Mouse (Mus musculus): ENCODE results near the gene Dis3l. TPM values are rescaled to one million over a fixed set of nuclear protein-coding genes. Genes with fewer than 3 reads are reported as not detected.
"Not testable (repeated sequence)": the region's sequence is repeated elsewhere in the genome, so short reads cannot be mapped to it uniquely, and the experiment has no call there.

Gene Dis3l
- polyA plus RNA-seq, 1 experiment from 2014 or later: 20.0 TPM

GRCm38 (mm10) chr9:64306476-64307312, 34.4 kb downstream of the Dis3l start:
- Histone ChIP-seq H3K36me3 (peaks cover 82% of the 10 kb centered on the region), H3K9me3 (no peaks in the 10 kb centered on the region), H3K4me3 (no peak overlapping the region), H3K4me1 (no peaks in the 10 kb centered on the region), H3K27me3 (ENCODE audit: insufficient read depth, poor library complexity, severe bottlenecking) (no peaks in the 10 kb centered on the region), H3K27ac (no peak overlapping the region)
- DNase-seq (ENCODE audit: low spot score): no peak
- WGBS: 83% methylated on average over 6 of the region's 6 CpGs

- H3K27me3 ChIP-seq (ENCODE audit: insufficient read depth, poor library complexity, severe bottlenecking); H3K4me3 ChIP-seq; DNase-seq (ENCODE audit: low spot score); H3K4me1 ChIP-seq; H3K9me3 ChIP-seq; H3K27ac ChIP-seq: not testable (repeated sequence)
- peaks cover 89% of the 10 kb centered on the region for H3K36me3 ChIP-seq
- 91% methylated on average over 4 of the region's 4 CpGs for WGBS
These were observed 38.0 kb downstream of the Dis3l start for GRCm38 (mm10) chr9:64303086-64303485.

DNA sequence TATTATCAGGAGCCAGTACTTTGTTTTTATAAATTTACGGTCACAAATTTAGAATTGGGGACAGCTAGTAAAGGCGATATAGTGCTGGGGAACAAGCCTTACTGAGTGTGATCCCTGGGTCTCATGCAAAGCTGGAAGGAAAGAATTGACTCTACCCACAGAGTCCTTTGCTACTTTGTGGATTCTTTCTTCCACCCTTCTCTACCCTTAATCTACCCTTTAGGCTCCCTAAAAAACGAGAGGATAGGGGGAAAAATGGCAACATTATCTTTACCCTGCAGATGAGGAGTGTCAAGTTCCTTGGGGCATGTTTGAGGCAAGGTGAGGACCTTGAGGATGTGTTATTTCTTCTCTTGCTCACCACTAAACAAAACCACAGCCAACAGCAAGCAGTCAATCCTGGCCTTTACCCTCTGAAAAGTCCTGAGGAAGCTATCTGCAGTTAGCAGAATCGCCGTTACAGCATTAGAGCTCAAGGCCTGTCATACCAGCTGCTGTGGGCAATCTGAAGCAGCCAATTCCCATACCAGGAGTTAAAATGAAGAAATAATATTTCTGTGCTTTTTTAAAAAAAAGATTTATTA, 58.6 kb downstream of the Dis3l start:
- peak overlapping the region; percentile 85 for H3K4me3 ChIP-seq
- peak overlapping the region; percentile 98 for H3K27ac ChIP-seq
- WGBS: 60% methylated on average over 5 of the region's 5 CpGs
- peaks cover 9% of the 10 kb centered on the region for H3K4me1 ChIP-seq
- DNase-seq (ENCODE audit: low spot score): no peak
- H3K27me3 ChIP-seq (ENCODE audit: insufficient read depth, poor library complexity, severe bottlenecking): no peaks in the 10 kb centered on the region
- H3K9me3 ChIP-seq: no peaks in the 10 kb centered on the region
- H3K36me3 ChIP-seq: peaks cover 4% of the 10 kb centered on the region; the same call in 1 of the 2 replicates

- H3K36me3 ChIP-seq: no peaks in the 10 kb centered on the region
- no peaks in the 10 kb centered on the region for H3K27me3 ChIP-seq (ENCODE audit: insufficient read depth, poor library complexity, severe bottlenecking)
- peaks cover 9% of the 10 kb centered on the region for H3K4me1 ChIP-seq
- peak overlapping the region; percentile 98 for H3K27ac ChIP-seq
- no peak for DNase-seq (ENCODE audit: low spot score)
- H3K4me3 ChIP-seq: peak overlapping the region; percentile 85
- under 1% methylated on average over 24 of the region's 24 CpGs for whole genome bisulfite sequencing
- no peaks in the 10 kb centered on the region for H3K9me3 ChIP-seq
These were observed 59.3 kb downstream of the Dis3l start for GRCm38 (mm10) chr9:64281781-64282178.

- peak within 1 kb of the TSS; percentile 98 for H3K27ac ChIP-seq
- no peaks in the 10 kb centered on the region for H3K36me3 ChIP-seq
- H3K4me3 ChIP-seq: peak within 1 kb of the TSS; percentile 85
- WGBS: 3% methylated on average over 46 of the region's 46 CpGs
- peaks cover 9% of the 10 kb centered on the region for H3K4me1 ChIP-seq
- no peaks in the 10 kb centered on the region for H3K9me3 ChIP-seq
- peak; percentile 98 for DNase-seq (ENCODE audit: low spot score)
- H3K27me3 ChIP-seq (ENCODE audit: insufficient read depth, poor library complexity, severe bottlenecking): no peaks in the 10 kb centered on the region
These were observed 59.8 kb downstream of the Dis3l start, which contains the start of gene Tipin for GRCm38 (mm10) chr9:64281105-64281780. Gene Tipin, plus strand, starts transcription at chr9:64281581.

DNA sequence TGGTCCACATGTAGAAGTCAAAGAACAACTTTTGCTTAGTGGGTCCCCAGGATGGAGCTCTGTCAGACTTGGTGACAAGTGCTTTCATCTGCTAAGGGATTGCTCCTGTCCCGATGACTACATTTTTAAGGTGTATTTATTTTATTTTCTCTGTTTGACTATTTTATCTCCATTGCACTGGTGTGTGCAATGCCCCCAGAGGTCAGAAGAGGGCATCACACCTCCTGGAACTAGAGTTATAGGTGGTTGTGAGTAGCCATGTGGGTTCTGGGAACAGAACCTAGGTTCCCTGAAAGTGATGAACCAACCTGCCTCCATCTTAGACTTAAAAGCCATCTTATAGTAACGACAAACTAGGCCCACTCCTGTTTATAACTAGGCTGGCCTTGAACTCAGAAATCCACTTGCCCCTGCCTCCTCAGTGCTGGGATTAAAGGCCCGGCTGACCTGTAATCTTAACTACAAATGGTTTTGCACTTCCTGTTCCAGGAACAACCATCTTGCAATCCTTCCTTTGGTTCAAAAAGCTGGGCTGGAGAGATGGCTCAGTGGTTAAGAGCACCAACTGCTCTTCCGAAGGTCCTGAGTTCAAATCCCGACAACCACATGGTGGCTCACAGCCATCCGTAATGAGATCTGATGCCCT, 62.3 kb downstream of the Dis3l start:
- no peak overlapping the region for H3K27ac ChIP-seq
- no peaks in the 10 kb centered on the region for H3K27me3 ChIP-seq (ENCODE audit: insufficient read depth, poor library complexity, severe bottlenecking)
- H3K9me3 ChIP-seq: no peaks in the 10 kb centered on the region
- no peak for DNase-seq (ENCODE audit: low spot score)
- H3K36me3 ChIP-seq: no peaks in the 10 kb centered on the region
- WGBS: 88% methylated on average over 6 of the region's 6 CpGs
- no peak overlapping the region for H3K4me3 ChIP-seq
- peaks cover 9% of the 10 kb centered on the region for H3K4me1 ChIP-seq

DNA sequence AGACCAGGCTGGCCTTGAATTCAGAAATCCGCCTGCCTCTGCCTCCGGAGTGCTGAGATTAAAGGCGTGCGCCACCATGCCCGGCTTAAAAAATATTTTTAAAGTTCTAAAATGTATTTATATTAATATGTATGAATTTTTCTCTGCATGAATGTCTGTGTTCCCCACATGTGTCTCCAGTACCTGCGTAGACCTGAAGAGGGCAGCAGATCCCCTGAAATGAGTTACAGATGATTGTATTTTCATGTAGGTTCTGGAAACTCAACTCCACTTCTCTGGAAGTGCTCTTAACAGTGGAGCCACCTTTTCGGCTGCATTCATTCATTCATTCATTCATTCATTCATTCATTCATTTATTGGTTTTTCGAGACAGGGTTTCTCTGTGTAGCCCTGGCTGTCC, 63.4 kb downstream of the Dis3l start:
- WGBS: 63% methylated on average over 8 of the region's 8 CpGs
- DNase-seq (ENCODE audit: low spot score): no peak
- Histone ChIP-seq H3K9me3 (no peaks in the 10 kb centered on the region), H3K4me1 (peaks cover 8% of the 10 kb centered on the region), H3K27me3 (ENCODE audit: insufficient read depth, poor library complexity, severe bottlenecking) (no peaks in the 10 kb centered on the region), H3K27ac (no peak overlapping the region), H3K36me3 (no peaks in the 10 kb centered on the region), H3K4me3 (no peak overlapping the region)

DNA sequence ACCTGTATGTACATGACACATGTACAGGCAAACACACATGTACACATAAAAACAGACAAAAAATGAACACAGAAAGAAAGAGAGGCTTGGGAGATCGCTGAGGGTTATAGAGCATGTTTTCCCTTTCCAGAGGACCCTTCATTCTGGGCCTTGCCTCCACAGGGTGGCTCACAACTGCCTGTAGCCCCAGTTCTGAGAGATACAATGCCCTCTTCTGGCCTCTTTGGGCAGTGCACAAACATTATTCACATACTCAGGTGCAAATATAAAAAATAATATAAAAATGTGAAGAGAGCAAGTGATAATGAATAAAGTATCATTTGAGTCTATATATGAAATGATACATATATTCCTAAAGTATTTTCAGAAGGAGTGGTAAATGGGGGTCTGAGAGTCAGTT, 66.2 kb downstream of the Dis3l start:
- no peak for DNase-seq (ENCODE audit: low spot score)
- 62% methylated on average over 1 of the region's 1 CpGs for WGBS
- Histone ChIP-seq H3K9me3 (no peaks in the 10 kb centered on the region), H3K27ac (no peak overlapping the region), H3K4me3 (no peak overlapping the region), H3K36me3 (no peaks in the 10 kb centered on the region), H3K27me3 (ENCODE audit: insufficient read depth, poor library complexity, severe bottlenecking) (no peaks in the 10 kb centered on the region), H3K4me1 (no peaks in the 10 kb centered on the region)

DNA sequence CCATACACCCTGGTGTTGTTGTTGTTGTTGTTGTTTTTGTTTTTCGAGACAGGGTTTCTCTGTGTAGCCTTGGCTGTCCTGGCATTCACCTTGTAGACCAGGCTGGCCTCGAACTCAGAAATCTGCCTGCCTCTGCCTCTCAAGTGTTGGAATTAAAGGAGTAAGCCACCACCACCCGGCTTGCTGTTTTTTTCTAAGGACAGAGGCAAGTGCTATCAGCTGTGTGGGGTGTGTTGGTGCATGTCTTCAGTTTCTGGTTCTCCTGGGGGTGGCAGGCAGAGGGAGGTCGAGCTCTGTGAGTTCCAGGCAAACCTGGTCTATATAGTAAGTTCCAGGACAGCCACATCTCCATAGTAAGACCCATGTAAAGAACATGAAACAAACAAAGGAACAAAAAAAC, 66.8 kb downstream of the Dis3l start:
- 76% methylated on average over 4 of the region's 4 CpGs for WGBS
- no peaks in the 10 kb centered on the region for H3K4me1 ChIP-seq
- DNase-seq (ENCODE audit: low spot score): no peak
- no peak overlapping the region for H3K4me3 ChIP-seq
- H3K36me3 ChIP-seq: no peaks in the 10 kb centered on the region
- no peak overlapping the region for H3K27ac ChIP-seq
- no peaks in the 10 kb centered on the region for H3K9me3 ChIP-seq
- no peaks in the 10 kb centered on the region for H3K27me3 ChIP-seq (ENCODE audit: insufficient read depth, poor library complexity, severe bottlenecking)

- Histone ChIP-seq H3K4me1 (no peaks in the 10 kb centered on the region), H3K9me3 (no peaks in the 10 kb centered on the region), H3K27ac (no peak overlapping the region), H3K36me3 (no peaks in the 10 kb centered on the region), H3K4me3 (no peak overlapping the region), H3K27me3 (ENCODE audit: insufficient read depth, poor library complexity, severe bottlenecking) (no peaks in the 10 kb centered on the region)
- WGBS: 77% methylated on average over 4 of the region's 4 CpGs
- no peak for DNase-seq (ENCODE audit: low spot score)
These were observed 67.3 kb downstream of the Dis3l start for GRCm38 (mm10) chr9:64273757-64274156.

- Histone ChIP-seq H3K27me3 (ENCODE audit: insufficient read depth, poor library complexity, severe bottlenecking) (no peaks in the 10 kb centered on the region), H3K4me3 (no peak overlapping the region), H3K9me3 (no peaks in the 10 kb centered on the region), H3K4me1 (no peaks in the 10 kb centered on the region), H3K27ac (no peak overlapping the region), H3K36me3 (no peaks in the 10 kb centered on the region)
- 24% methylated on average over 7 of the region's 7 CpGs for WGBS
- no peak for DNase-seq (ENCODE audit: low spot score)
These were observed 68.5 kb downstream of the Dis3l start for GRCm38 (mm10) chr9:64272611-64273010.

DNA sequence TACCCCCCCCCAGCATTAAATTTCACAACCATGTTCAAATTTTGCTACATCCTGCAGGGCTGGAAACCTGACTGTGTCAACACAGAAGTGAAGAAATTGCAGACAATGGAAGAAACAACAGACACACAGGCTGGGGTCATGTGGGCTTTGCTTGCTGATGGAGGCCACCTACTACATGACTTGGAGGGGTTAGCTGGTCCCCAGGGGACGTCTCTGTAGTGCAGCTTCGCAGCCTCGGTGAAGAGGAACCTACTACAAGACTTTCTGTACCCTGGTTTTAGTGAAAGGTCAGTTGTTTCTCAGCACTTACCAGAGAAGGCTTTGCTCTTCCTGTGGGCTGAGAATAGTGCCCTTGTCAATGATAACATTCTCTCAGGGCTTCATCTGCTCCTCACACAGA, 69.8 kb downstream of the Dis3l start:
- H3K9me3 ChIP-seq: no peaks in the 10 kb centered on the region
- no peak overlapping the region for H3K4me3 ChIP-seq
- no peak overlapping the region for H3K27ac ChIP-seq
- DNase-seq (ENCODE audit: low spot score): no peak
- 58% methylated on average over 3 of the region's 3 CpGs for WGBS
- no peaks in the 10 kb centered on the region for H3K27me3 ChIP-seq (ENCODE audit: insufficient read depth, poor library complexity, severe bottlenecking)
- H3K36me3 ChIP-seq: no peaks in the 10 kb centered on the region
- H3K4me1 ChIP-seq: no peaks in the 10 kb centered on the region

- not testable (repeated sequence) for H3K4me3 ChIP-seq; DNase-seq (ENCODE audit: low spot score); H3K36me3 ChIP-seq; H3K27me3 ChIP-seq (ENCODE audit: insufficient read depth, poor library complexity, severe bottlenecking); H3K9me3 ChIP-seq; H3K4me1 ChIP-seq; H3K27ac ChIP-seq
- WGBS: 94% methylated on average over 8 of the region's 8 CpGs
These were observed 72.3 kb downstream of the Dis3l start for GRCm38 (mm10) chr9:64268836-64269235.

All from heart, embryonic 10.5 days (tissue).